Mouse (Mus musculus): ENCODE results near the gene Slc22a14. TPM values are rescaled to one million over a fixed set of nuclear protein-coding genes. Genes with fewer than 3 reads are reported as not detected.

Gene Slc22a14
- polyA plus RNA-seq, 1 experiment, result 0.29 TPM

DNA sequence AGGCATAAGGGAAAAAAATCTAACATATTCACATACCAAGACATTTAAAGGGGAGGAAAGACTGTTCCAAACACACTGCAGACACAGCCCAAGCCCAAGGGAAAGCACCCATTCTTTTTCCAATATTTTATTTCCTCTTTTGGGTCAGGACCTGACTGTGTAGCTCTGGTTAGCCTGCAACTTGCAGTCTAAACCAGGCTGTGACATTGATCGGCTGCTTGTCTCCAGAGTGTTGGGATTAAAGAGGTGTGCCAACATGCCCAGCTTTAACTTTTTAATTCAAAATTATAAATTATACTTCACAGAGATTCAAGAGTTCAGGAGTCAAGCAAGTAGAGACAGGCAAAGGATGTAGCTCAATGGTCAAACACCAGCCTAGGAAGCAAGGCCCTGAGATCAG is 110.3 kb downstream of the Slc22a14 start:
- no peak overlapping the region for H3K27ac ChIP-seq (ENCODE audit: insufficient read depth, low read length)
- no peaks in the 10 kb centered on the region for H3K4me1 ChIP-seq (ENCODE audit: control insufficient read depth, insufficient read depth, low read length)
- TF ChIP-seq POLR2A (IDR thresholded peaks at IDR 0.05; ENCODE audit: extremely low read depth, insufficient read depth, low read length) (no peak), CTCF (IDR thresholded peaks at IDR 0.05; ENCODE audit: extremely low read depth, insufficient read depth, low read length) (no peak)
- H3K4me3 ChIP-seq (ENCODE audit: insufficient read depth, low read length), result no peak overlapping the region

DNA sequence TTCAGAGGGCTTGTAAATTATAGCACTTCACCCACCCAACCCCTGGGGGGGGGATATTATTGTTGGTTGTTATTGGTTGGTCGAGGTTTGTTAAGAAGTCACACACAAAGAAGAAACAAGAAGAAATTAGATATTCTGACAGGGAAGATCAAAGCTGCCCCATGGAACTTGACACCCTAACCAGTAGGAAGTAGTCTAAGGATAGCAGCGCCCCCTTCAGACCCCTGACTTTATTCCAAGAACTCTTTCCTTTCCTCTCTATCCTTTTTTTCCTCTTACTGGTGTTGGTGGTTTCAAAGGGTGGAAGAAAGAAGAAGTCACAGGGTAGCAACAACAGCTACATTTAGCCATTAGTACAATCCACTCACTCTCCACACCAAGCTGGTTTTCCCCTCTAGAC is 111.2 kb downstream of the Slc22a14 start:
- no peaks in the 10 kb centered on the region for H3K4me1 ChIP-seq (ENCODE audit: control insufficient read depth, insufficient read depth, low read length)
- TF ChIP-seq CTCF (IDR thresholded peaks at IDR 0.05; ENCODE audit: extremely low read depth, insufficient read depth, low read length) (no peak), POLR2A (IDR thresholded peaks at IDR 0.05; ENCODE audit: extremely low read depth, insufficient read depth, low read length) (no peak)
- H3K27ac ChIP-seq (ENCODE audit: insufficient read depth, low read length), result no peak overlapping the region
- no peak overlapping the region for H3K4me3 ChIP-seq (ENCODE audit: insufficient read depth, low read length)

DNA sequence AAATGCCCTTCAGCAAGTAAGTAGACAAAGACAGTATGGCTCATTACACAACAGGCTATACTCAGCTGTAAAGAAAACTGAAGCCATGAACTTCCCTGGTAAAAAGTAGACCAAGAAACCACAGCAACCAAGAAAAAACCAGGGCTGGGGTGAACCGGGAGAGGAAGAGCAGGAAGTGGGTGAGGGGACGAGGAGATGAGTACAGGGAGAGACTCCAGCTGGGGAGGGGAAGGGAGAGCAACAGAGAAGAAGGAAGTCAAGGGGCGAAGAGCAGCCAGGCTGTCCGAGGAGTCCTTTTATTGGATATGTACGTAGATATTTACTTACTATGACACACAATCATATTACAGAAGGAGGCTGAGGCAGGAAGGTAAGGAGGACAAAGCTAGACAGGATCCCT is 117.4 kb downstream of the Slc22a14 start:
- Histone ChIP-seq H3K4me1 (ENCODE audit: control insufficient read depth, insufficient read depth, low read length) (no peaks in the 10 kb centered on the region), H3K27ac (ENCODE audit: insufficient read depth, low read length) (no peak overlapping the region), H3K4me3 (ENCODE audit: insufficient read depth, low read length) (no peak overlapping the region)
- no peak for TF ChIP-seq POLR2A (IDR thresholded peaks at IDR 0.05; ENCODE audit: extremely low read depth, insufficient read depth, low read length)

DNA sequence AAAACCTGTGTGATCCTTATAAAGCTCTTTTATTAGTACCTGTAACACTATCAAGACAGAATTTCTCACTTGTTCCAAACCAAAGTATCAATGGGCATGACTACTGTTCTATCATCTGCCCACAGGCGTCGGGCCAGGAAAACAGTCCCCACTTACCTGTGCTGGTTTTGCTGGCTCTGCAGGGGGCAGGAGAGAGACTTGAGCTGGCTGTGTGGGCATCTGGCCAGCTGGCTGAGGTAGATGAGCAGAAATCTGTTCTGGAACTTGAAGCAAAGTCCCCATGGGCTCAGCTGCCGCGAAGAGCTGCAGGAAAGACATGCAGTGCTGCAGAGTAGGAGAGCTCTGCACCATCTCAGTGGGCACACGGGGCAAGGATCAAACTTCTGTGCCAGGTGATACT is 118.5 kb downstream of the Slc22a14 start:
- no peak for TF ChIP-seq CTCF (IDR thresholded peaks at IDR 0.05; ENCODE audit: extremely low read depth, insufficient read depth, low read length)
- TF ChIP-seq POLR2A (IDR thresholded peaks at IDR 0.05; ENCODE audit: extremely low read depth, insufficient read depth, low read length), result no peak

DNA sequence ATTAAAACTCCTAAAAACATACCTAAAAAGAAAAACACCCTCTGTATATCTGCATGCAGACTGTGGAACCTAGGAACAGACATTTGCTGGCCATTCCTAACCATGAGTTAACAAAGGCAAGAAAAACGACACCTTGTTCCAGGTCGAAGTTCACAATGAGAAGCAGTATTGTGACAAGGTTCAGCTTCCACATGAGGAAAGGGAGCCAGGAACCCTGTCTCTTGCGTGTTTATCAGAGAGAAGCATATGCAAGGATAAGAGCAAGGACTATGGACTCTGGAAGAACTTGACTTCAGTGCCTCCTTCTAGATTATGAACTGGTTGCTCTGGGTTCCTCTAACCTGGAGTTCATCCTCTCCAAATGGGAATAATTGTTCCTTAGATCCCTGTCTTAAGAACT is 121.4 kb downstream of the Slc22a14 start:
- Histone ChIP-seq H3K4me3 (ENCODE audit: insufficient read depth, low read length) (no peak overlapping the region), H3K27ac (ENCODE audit: insufficient read depth, low read length) (no peak overlapping the region), H3K4me1 (ENCODE audit: control insufficient read depth, insufficient read depth, low read length) (no peaks in the 10 kb centered on the region)
- TF ChIP-seq CTCF (IDR thresholded peaks at IDR 0.05; ENCODE audit: extremely low read depth, insufficient read depth, low read length) (no peak), POLR2A (IDR thresholded peaks at IDR 0.05; ENCODE audit: extremely low read depth, insufficient read depth, low read length) (no peak)

More for the DNA sequence above, 118.5 kb downstream of the Slc22a14 start:
- Histone ChIP-seq H3K27ac (ENCODE audit: insufficient read depth, low read length) (no peak overlapping the region), H3K4me3 (ENCODE audit: insufficient read depth, low read length) (no peak overlapping the region), H3K4me1 (ENCODE audit: control insufficient read depth, insufficient read depth, low read length) (no peaks in the 10 kb centered on the region)

DNA sequence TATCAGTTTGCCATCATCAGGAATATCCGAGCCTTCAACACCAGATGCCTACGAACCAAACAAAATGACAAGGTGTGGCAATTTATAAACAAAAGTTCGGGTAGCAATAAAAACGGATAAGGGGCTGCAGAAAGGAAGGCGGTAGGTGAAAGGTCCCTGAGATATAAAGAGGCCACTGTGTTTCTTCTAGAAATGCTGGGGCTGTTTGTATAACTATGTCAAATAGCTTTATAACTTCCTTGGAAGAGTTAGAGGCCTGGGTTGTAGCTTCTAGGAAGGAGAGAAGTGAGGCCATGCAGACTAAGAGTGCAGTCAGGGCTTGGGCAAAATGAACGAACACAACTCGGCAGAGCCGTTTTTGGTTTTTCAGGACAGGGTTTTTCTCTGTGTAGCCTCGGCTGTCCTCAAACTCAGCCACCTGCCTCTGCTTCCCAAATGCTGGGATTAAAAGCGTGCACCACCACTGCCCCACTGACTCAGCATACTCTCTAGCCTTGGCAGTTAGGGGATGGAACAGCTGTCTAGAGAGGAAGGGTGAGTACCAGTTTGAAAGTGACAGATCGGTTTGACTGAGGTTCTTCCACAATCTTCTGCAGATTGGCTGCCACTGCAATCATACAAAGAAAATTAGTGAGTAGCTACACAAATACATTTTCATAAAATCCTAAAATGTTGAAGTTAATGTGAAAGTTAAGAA is 124.0 kb downstream of the Slc22a14 start:
- H3K27ac ChIP-seq (ENCODE audit: insufficient read depth, low read length), result no peak overlapping the region
- no peak for TF ChIP-seq POLR2A (IDR thresholded peaks at IDR 0.05; ENCODE audit: extremely low read depth, insufficient read depth, low read length)
- TF ChIP-seq CTCF (IDR thresholded peaks at IDR 0.05; ENCODE audit: extremely low read depth, insufficient read depth, low read length), result no peak
- H3K4me3 ChIP-seq (ENCODE audit: insufficient read depth, low read length), result no peak overlapping the region
- H3K4me1 ChIP-seq (ENCODE audit: control insufficient read depth, insufficient read depth, low read length), result no peaks in the 10 kb centered on the region

DNA sequence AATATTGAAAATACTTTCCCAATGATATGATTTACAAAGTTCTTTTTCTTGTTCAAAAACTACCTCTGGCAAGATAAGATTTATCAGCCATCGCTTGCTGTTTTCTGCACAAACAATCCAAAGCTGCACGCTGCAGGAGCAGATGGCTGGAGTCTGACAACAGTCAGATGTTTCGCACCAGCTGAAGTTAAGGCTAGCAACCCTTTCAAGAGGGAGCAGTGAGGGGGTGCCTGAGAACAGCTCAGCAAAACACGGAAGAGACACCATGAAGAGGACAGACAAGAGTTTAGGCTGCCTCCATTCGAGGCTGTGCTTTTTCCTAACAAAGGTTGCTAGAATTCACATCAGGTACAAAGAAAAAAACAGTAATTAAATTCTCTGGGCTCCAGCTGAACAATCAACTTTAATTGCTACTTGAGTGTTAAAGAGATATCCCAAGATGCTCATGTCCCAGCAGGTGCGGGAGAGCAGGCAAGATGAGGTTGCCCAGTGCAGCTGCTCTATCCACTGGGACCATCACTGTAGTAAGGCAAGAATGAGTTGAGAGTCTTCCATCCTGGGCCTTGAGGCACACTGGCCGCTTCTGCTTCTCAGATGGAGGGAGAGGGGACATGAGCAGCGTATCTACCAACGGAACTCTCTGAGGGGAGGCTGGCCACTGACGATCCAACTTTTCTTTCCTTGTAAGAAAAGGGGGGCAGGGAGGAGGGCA is 124.9 kb downstream of the Slc22a14 start:
- H3K4me3 ChIP-seq (ENCODE audit: insufficient read depth, low read length), result no peak overlapping the region
- H3K4me1 ChIP-seq (ENCODE audit: control insufficient read depth, insufficient read depth, low read length), result no peaks in the 10 kb centered on the region
- H3K27ac ChIP-seq (ENCODE audit: insufficient read depth, low read length), result no peak overlapping the region
- TF ChIP-seq CTCF (IDR thresholded peaks at IDR 0.05; ENCODE audit: extremely low read depth, insufficient read depth, low read length), result no peak
- no peak for TF ChIP-seq POLR2A (IDR thresholded peaks at IDR 0.05; ENCODE audit: extremely low read depth, insufficient read depth, low read length)

DNA sequence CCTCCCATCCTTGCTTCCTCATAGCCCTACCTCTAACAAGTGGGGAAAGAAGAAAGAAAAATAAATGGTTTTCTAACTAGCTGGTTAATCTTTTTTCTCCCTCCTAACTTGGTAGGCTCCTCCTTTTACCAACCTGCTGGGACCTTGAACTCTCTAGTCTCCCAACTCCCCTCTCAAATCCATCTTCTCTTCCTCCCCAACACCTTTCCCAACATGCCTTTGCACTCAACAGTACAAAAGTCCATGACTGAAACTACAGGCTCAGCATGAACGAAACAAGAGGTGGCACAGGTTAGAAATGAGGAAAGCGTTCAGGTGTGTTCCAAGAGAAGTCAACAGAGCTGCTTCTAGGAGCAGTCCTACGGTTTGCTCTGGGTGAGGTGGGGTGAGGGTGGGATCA is 126.1 kb downstream of the Slc22a14 start:
- Histone ChIP-seq H3K27ac (ENCODE audit: insufficient read depth, low read length) (no peak overlapping the region), H3K4me3 (ENCODE audit: insufficient read depth, low read length) (no peak overlapping the region)
- no peak for TF ChIP-seq POLR2A (IDR thresholded peaks at IDR 0.05; ENCODE audit: extremely low read depth, insufficient read depth, low read length)
- TF ChIP-seq CTCF (IDR thresholded peaks at IDR 0.05; ENCODE audit: extremely low read depth, insufficient read depth, low read length), result no peak

DNA sequence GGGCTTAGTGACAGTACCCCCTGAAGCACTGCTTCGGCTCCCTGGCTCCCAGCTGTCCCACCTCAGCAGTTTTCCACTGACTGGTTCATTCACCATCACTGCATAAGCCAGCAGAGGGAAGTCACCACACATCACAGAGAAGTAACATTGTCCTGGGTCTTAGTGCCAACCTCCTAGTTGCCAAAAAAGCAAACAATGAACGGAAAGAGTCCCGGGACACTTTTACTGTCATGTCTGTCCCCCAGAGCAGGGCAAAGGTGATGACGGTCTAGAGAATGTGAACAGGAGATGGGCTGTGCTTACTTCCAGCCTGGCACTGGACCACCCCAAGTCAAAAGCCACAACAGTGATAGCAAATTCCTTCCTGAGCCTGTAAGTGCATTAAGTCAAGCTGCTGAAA is 126.6 kb downstream of the Slc22a14 start:
- Histone ChIP-seq H3K4me3 (ENCODE audit: insufficient read depth, low read length) (no peak overlapping the region), H3K27ac (ENCODE audit: insufficient read depth, low read length) (no peak overlapping the region), H3K4me1 (ENCODE audit: control insufficient read depth, insufficient read depth, low read length) (no peaks in the 10 kb centered on the region)
- no peak for TF ChIP-seq POLR2A (IDR thresholded peaks at IDR 0.05; ENCODE audit: extremely low read depth, insufficient read depth, low read length)
- TF ChIP-seq CTCF (IDR thresholded peaks at IDR 0.05; ENCODE audit: extremely low read depth, insufficient read depth, low read length), result no peak

More for the DNA sequence above, 126.1 kb downstream of the Slc22a14 start:
- no peaks in the 10 kb centered on the region for H3K4me1 ChIP-seq (ENCODE audit: control insufficient read depth, insufficient read depth, low read length)

DNA sequence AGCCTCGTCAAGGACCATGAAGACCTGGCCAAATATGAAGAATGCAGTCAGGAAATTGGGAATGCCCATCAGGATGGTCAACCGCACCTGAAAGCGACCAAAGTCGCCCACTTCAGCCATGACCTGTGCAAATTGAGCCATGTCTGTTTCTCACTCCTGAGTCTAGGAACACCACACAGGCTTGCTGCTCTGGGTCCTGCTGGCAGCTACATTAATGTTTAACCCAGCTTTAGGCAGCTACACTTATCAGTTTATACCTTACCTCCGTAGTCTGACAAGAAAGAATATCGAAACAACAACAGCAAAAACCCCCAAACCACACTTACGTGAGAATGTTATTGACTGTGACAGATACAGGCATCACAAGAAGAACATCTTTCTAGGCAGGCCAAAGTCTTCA is 133.8 kb downstream of the Slc22a14 start:
- Histone ChIP-seq H3K4me1 (ENCODE audit: control insufficient read depth, insufficient read depth, low read length) (no peaks in the 10 kb centered on the region), H3K4me3 (ENCODE audit: insufficient read depth, low read length) (no peak overlapping the region), H3K27ac (ENCODE audit: insufficient read depth, low read length) (no peak overlapping the region)
- no peak for TF ChIP-seq CTCF (IDR thresholded peaks at IDR 0.05; ENCODE audit: extremely low read depth, insufficient read depth, low read length)
- no peak for TF ChIP-seq POLR2A (IDR thresholded peaks at IDR 0.05; ENCODE audit: extremely low read depth, insufficient read depth, low read length)
